In the genomic region with DNA sequence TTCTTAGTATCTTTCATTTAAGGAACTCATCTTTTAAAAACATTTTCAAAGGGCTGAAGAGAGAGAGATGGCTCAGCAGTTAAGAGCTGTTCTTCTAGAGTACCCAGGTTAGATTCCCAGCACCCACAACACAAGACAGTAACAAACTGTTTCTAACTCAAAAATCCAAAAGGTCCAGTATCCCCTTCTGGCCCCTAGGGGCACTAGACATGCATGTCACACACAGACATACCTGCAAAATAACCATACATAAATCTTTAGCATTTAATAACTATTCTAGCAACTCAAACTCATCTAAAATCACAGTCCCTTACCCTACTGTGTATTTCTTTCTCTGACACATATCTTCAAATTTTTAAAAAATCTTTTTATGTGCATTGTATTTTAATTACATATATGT, we compare ENCODE assay signal across 19 mouse cellular contexts. TPM values are rescaled to one million over a fixed set of nuclear protein-coding genes. Genes with fewer than 3 reads are reported as not detected.
DNase-seq lines count a peak whose midpoint lies in the region; ATAC-seq and TF ChIP-seq lines count a peak whose summit lies in the region.
"Had no signal": no experiment of that assay in that cellular context is flagged by ENCODE, and none has a peak within 500 bp of the region (broad histone marks: within the 10 kb centered on the region; RNA-seq: fewer than 3 reads in every experiment).

No protein-coding gene starts in this region.

- ATAC-seq in hindbrain, embryonic 14.5 days (ENCODE audit: low FRiP score): no peak
- ATAC-seq: forebrain, embryonic 15.5 days had no signal

- no peak overlapping the region for H3K9ac ChIP-seq in hindbrain, embryonic 14.5 days
- H3K9ac ChIP-seq: forebrain, embryonic 15.5 days; heart, embryonic 13.5 days; limb, embryonic 13.5 days had no signal

- no peak for TF ChIP-seq POLR2A in brain, embryonic 14.5 days (IDR thresholded peaks at IDR 0.05; ENCODE audit: borderline replicate concordance, extremely low read depth, insufficient read depth, insufficient read length, poor library complexity, severe bottlenecking)

- no peak overlapping the region for H3K4me3 ChIP-seq in layer of hippocampus, adult 2 months
- H3K4me3 ChIP-seq in C2C12 (ENCODE audit: insufficient read depth, poor library complexity, severe bottlenecking): no peak overlapping the region
- no peak overlapping the region for H3K4me3 ChIP-seq in hindbrain, embryonic 14.5 days (replicated peaks; ENCODE audit: low read length)
- H3K4me3 ChIP-seq: forebrain, embryonic 15.5 days had no signal

- H3K79me3 ChIP-seq in C2C12 (ENCODE audit: low read depth): peaks cover 4% of the 10 kb centered on the region

- H3K4me1 ChIP-seq in hindbrain, embryonic 14.5 days (replicated peaks; ENCODE audit: control insufficient read depth, insufficient read depth, low read length): peaks cover 12% of the 10 kb centered on the region

- peaks cover 10% of the 10 kb centered on the region for H3K79me2 ChIP-seq in C2C12 (ENCODE audit: control insufficient read depth, insufficient read depth)

- no peak overlapping the region for H3ac ChIP-seq in C2C12 (ENCODE audit: control insufficient read depth, insufficient read length, low read depth)

- peaks cover 20% of the 10 kb centered on the region for H3K36me3 ChIP-seq in C2C12 (ENCODE audit: control insufficient read depth, insufficient read depth)
- peaks cover 44% of the 10 kb centered on the region for H3K36me3 ChIP-seq in hindbrain, embryonic 14.5 days (replicated peaks; ENCODE audit: control insufficient read depth, insufficient read depth)

- peak; percentile 22 for DNase-seq in embryo, embryonic 10.5 days (ENCODE audit: low spot score)
- no peak for DNase-seq in embryo, embryonic 10 days (ENCODE audit: low spot score)
- DNase-seq in layer of hippocampus, adult 2 months (ENCODE audit: low spot score in 2 of 2): no peak
- no peak for DNase-seq in layer of hippocampus, adult 11-12 months (ENCODE audit: low spot score)
- no peak for DNase-seq in brain, embryonic 14.5 days (ENCODE audit: low read depth)
- DNase-seq in cerebellum, postnatal 10 days: no peak
- DNase-seq in hindbrain, embryonic 14.5 days (ENCODE audit: low spot score): no peak
- DNase-seq: adrenal gland, adult 8-10 months; cerebellum, adult 9-11 months; gastrocnemius, postnatal 10 days; kidney, adult 2 months; right cerebral cortex, postnatal 25 days had no signal

- no peaks in the 10 kb centered on the region for H3K9me3 ChIP-seq in hindbrain, embryonic 14.5 days (ENCODE audit: control insufficient read depth, low read length)
- H3K9me3 ChIP-seq: forebrain, embryonic 15.5 days; heart, embryonic 13.5 days; hindbrain, embryonic 10.5 days; lung, embryonic 15.5 days had no signal

- no peaks in the 10 kb centered on the region for H3K27me3 ChIP-seq in C2C12 (ENCODE audit: control insufficient read depth, insufficient read depth, insufficient read length)
- no peaks in the 10 kb centered on the region for H3K27me3 ChIP-seq in hindbrain, embryonic 14.5 days (ENCODE audit: control insufficient read depth, insufficient read depth, low read length)
- H3K27me3 ChIP-seq: forebrain, embryonic 15.5 days; heart, embryonic 13.5 days; limb, embryonic 13.5 days; lung, embryonic 15.5 days had no signal

- no peak overlapping the region for H3K27ac ChIP-seq in layer of hippocampus, adult 2 months
- H3K27ac ChIP-seq in hindbrain, embryonic 14.5 days: no peak overlapping the region
- H3K27ac ChIP-seq: forebrain, embryonic 15.5 days; heart, embryonic 13.5 days; hindbrain, embryonic 10.5 days; limb, embryonic 13.5 days; lung, embryonic 15.5 days had no signal

- peak; percentile 63 for TF ChIP-seq CTCF in layer of hippocampus, adult 2 months (conservative IDR thresholded peaks at IDR 0.05)
- TF ChIP-seq CTCF in C2C12 (IDR thresholded peaks at IDR 0.05; ENCODE audit: control insufficient read depth, insufficient read depth, insufficient read length): peak; percentile 18
- TF ChIP-seq CTCF in brain, embryonic 14.5 days (IDR thresholded peaks at IDR 0.05; ENCODE audit: borderline replicate concordance, extremely low read depth, insufficient read depth, insufficient read length): peak; percentile 25; the same call in 1 of the 2 replicates

- no peak overlapping the region for H3K4me2 ChIP-seq in hindbrain, embryonic 14.5 days (replicated peaks)

TF ChIP-seq in C2C12, 6 proteins besides CTCF, POLR2A, EP300 and RAD21:
- TF ChIP-seq MYOG (IDR thresholded peaks at IDR 0.05; ENCODE audit: control insufficient read depth, extremely low read depth, insufficient read length) (no peak), MYOD1 (IDR thresholded peaks at IDR 0.05; ENCODE audit: control insufficient read depth, insufficient read length, low read depth) (no peak), MAX (IDR thresholded peaks at IDR 0.05) (no peak), CEBPB (IDR thresholded peaks at IDR 0.05; ENCODE audit: low read depth) (no peak), FOSL1 (IDR thresholded peaks at IDR 0.05; ENCODE audit: insufficient read depth, low read length, poor library complexity, severe bottlenecking) (no peak), USF1 (IDR thresholded peaks at IDR 0.05; ENCODE audit: low read depth) (no peak)
TF ChIP-seq in C2C12: peak in this region for 0.

RNA-seq across cellular contexts. Expression of a gene that starts 9.6 kb away (rescaled TPM):
- 1 to 10 TPM; 5.4 to 6.1 TPM for total RNA-seq in layer of hippocampus, adult 2 months (2021)
- 693 TPM for polyA plus RNA-seq in C2C12 (2012; fragmentation: generic; extraction: Trizol)
- polyA plus RNA-seq in brain, embryonic 14.5 days (2012; rRNA removed): 7.1 and 9.9 TPM in 2 replicates
- polyA plus RNA-seq in hindbrain, embryonic 14.5 days (2014; fragmentation: Nextera tagmentation; extraction: Ambion mirVana): 10.0 and 12.2 TPM in 2 replicates

RNA-seq across cellular contexts. Expression of a gene that starts 9.8 kb away (rescaled TPM):
- 10 to 100 TPM; 24.2 to 28.7 TPM for total RNA-seq in layer of hippocampus, adult 2 months (2021)
- 42.4 TPM for polyA plus RNA-seq in C2C12 (2012; fragmentation: generic; extraction: Trizol)
- 32.8 and 38.7 TPM in 2 replicates for polyA plus RNA-seq in brain, embryonic 14.5 days (2012; rRNA removed)
- polyA plus RNA-seq in hindbrain, embryonic 14.5 days (2014; fragmentation: Nextera tagmentation; extraction: Ambion mirVana): 33.2 and 37.6 TPM in 2 replicates

RNA-seq across cellular contexts. Expression of a gene that starts 27.2 kb away (rescaled TPM):
- not detected for total RNA-seq in layer of hippocampus, adult 2 months (2021)
- polyA plus RNA-seq in C2C12 (2012; fragmentation: generic; extraction: Trizol): 0.91 TPM
- polyA plus RNA-seq in brain, embryonic 14.5 days (2012; rRNA removed): 0.71 and 1.3 TPM in 2 replicates
- polyA plus RNA-seq in hindbrain, embryonic 14.5 days (2014; fragmentation: Nextera tagmentation; extraction: Ambion mirVana): 0.84 and 1.1 TPM in 2 replicates
- total RNA-seq: left cerebral cortex, adult 18-20 months had no signal

RNA-seq across cellular contexts. Expression of a gene that starts 41.1 kb away (rescaled TPM):
- total RNA-seq in layer of hippocampus, adult 2 months (2021): 10 to 100 TPM; 10.3 to 11.2 TPM
- polyA plus RNA-seq in C2C12 (2012; fragmentation: generic; extraction: Trizol): 84.8 TPM
- polyA plus RNA-seq in brain, embryonic 14.5 days (2012; rRNA removed): 49.8 and 56.6 TPM in 2 replicates
- 43.1 and 44.4 TPM in 2 replicates for polyA plus RNA-seq in hindbrain, embryonic 14.5 days (2014; fragmentation: Nextera tagmentation; extraction: Ambion mirVana)

RNA-seq across cellular contexts. Expression of a gene that starts 43.1 kb away (rescaled TPM):
- total RNA-seq in layer of hippocampus, adult 2 months (2021): 10 to 100 TPM; 34.5 to 36.6 TPM
- 28.5 TPM for polyA plus RNA-seq in C2C12 (2012; fragmentation: generic; extraction: Trizol)
- polyA plus RNA-seq in brain, embryonic 14.5 days (2012; rRNA removed): 58.1 and 89.6 TPM in 2 replicates
- polyA plus RNA-seq in hindbrain, embryonic 14.5 days (2014; fragmentation: Nextera tagmentation; extraction: Ambion mirVana): 59.5 and 74.7 TPM in 2 replicates

Comparison
In these comparisons a context has a peak if more than half of its experiments do, and no peak if none do; other contexts are left out.
1. RNA of a gene that starts 9.6 kb away (polyA plus RNA-seq): 693 TPM in C2C12 (single experiment); 10.0 to 12.2 TPM in hindbrain, embryonic 14.5 days and 7.1 to 9.9 TPM in brain, embryonic 14.5 days; every median in the first group is over 10 times any median in the second.
2. Peak in every context shown above with its lines, with median percentiles within 50 percentile points of each other: CTCF ChIP-seq.